Mouse (Mus musculus) kidney, postnatal 0 days (tissue): Measurements from ENCODE around the gene AI837181. TPM values are rescaled to one million over a fixed set of nuclear protein-coding genes. Genes with fewer than 3 reads are reported as not detected.

Experiments used
- ATAC-seq: fragments of 200-750 bp; cut with Nextera tagmentation; replicated peaks from 2 replicates; pipeline ENCODE4 v1.8.0; 2017; ENCODE audit warnings: low read depth, moderate number of reproducible peaks, moderate TSS enrichment, moderate library complexity; ENCODE audit not compliant: low FRiP score
- DNase-seq: peaks from one replicate; pipeline ENCODE4 v3.0.0-alpha.2; 2016; ENCODE audit warnings: low spot score
- H3K27ac ChIP-seq: fragments of 300-500 bp; sonication (generic); 2 replicates; pipeline ENCODE4 v1.5.1; 2014; ENCODE audit warnings: mild to moderate bottlenecking
- H3K27me3 ChIP-seq: fragments of 300-500 bp; sonication (generic); 2 replicates; pipeline ENCODE4 v1.6.1; 2014; ENCODE audit warnings: low read length, mixed read lengths; ENCODE audit not compliant: insufficient read depth
- H3K36me3 ChIP-seq: fragments of 300-500 bp; sonication (generic); 2 replicates; pipeline ENCODE4 v1.6.1; 2014; ENCODE audit warnings: low read length, mixed read lengths; ENCODE audit not compliant: insufficient read depth
- H3K4me1 ChIP-seq: fragments of 300-500 bp; sonication (generic); replicated peaks from 2 replicates; pipeline ENCODE4 v1.6.1; 2014; ENCODE audit warnings: antibody characterized with exemption, low read length, mixed read lengths; ENCODE audit not compliant: insufficient read depth
- H3K4me2 ChIP-seq: fragments of 300-500 bp; sonication (generic); 2 replicates; pipeline ENCODE4 v1.6.1; 2014; ENCODE audit warnings: mild to moderate bottlenecking, low read length, moderate library complexity, mixed read lengths
- H3K4me3 ChIP-seq: fragments of 300-500 bp; sonication (generic); replicated peaks from 2 replicates; pipeline ENCODE4 v1.5.1; 2014; ENCODE audit warnings: low read depth, low read length
- H3K9ac ChIP-seq: fragments of 300-500 bp; sonication (generic); 2 replicates; pipeline ENCODE4 v1.6.1; 2014; ENCODE audit warnings: low read depth, low read length
- H3K9me3 ChIP-seq: fragments of 300-500 bp; sonication (generic); replicated peaks from 2 replicates; pipeline ENCODE4 v1.6.1; 2016; ENCODE audit warnings: low read length, inconsistent platforms, mixed read lengths
- CTCF ChIP-seq: IDR thresholded peaks from 2 replicates; pipeline ENCODE4 v1.5.1; 2016; ENCODE audit warnings: antibody characterized with exemption, low read depth, mild to moderate bottlenecking, moderate library complexity
- WGBS: fragments of 180-500 bp; shearing (Covaris S2); extraction: QIAGEN DNeasy Blood & Tissue Kit; methylation state at CpG from one replicate; pipeline ENCODE4 v1.1.7; 2014; 5-methylcytosine and 5-hydroxymethylcytosine counted together
- polyA plus RNA-seq: library from polyadenylated mRNA; unstranded; fragments of >200 nt; fragmentation: Nextera tagmentation; extraction: Ambion mirVana; gene quantifications from 2 replicates; pipeline ENCODE4 v1.2.1, GENCODE M21; 2015

Gene AI837181
- polyA plus RNA-seq, 1 experiment from 2014 or later, result 55.8 TPM

DNA sequence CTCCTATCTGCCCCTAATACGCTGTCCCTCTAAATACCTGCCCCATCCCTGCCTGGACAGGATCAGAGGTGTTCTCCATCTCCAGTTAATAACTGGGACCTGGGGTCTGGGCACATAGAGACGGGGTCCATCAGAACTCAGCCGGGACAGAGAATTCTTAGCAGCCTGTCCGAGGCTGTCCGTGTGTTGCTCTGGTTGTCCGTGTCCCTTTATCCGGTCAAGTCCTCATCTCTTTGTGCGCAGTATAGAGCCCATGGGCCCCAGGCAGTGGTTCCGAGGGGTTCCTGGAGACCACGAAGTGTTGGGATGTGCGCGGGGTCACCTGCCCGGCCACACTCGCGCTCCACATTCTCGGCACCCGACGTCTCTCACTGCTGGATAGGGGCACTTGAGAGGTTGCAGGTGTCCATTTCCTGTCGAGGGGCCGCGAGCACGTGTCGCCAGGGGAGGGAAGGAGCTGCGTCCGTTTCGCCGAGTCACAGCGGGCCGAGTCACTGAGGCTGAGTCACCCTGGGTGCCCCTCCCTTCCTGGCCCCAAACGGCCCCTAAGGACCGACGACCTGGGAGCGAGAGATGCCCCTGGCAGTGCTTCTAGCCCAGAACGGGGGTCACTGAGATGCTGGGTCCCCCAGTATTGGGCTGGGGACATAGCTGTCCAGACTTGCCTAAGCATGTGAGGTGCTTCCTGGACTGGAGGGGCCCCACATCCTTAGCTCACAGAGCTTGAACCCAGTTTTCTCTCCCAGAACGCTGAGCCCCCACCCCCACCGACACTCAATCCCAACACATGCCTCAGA, 23.6 kb downstream of the AI837181 start:
- H3K4me2 ChIP-seq, result peak overlapping the region; percentile 96
- no peak overlapping the region for H3K27ac ChIP-seq
- no peak overlapping the region for H3K9ac ChIP-seq
- peaks cover 16% of the 10 kb centered on the region for H3K4me1 ChIP-seq
- peak overlapping the region; percentile 58 for H3K4me3 ChIP-seq
- H3K27me3 ChIP-seq, result peaks cover 8% of the 10 kb centered on the region; the same call in 1 of the 2 replicates
- 5% methylated on average over 36 of the region's 36 CpGs for WGBS
- no peak for TF ChIP-seq CTCF
- DNase-seq, result no peak
- ATAC-seq, result no peak
- H3K36me3 ChIP-seq, result no peaks in the 10 kb centered on the region
- no peaks in the 10 kb centered on the region for H3K9me3 ChIP-seq

DNA sequence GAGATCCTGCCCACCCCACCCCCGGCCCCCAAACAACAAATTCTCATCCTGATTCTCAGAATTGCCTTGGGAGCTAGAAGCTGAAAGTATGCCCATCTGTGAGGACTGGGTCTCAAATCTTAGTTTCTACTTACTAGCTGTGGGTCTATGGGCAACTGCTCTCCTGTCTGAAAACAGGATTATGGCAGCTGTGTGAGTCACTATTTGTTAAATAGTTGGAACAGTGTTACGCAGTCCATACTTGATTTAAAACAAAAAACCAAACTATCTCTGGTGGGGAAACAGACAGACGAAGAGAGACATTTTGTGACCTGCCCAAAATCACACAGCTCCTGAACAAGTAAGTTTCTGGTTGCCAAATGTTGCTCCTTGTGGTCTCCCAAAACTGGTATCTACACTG, 24.7 kb downstream of the AI837181 start:
- Histone ChIP-seq H3K36me3 (peaks cover 6% of the 10 kb centered on the region; the same call in 1 of the 2 replicates), H3K9ac (no peak overlapping the region), H3K9me3 (no peaks in the 10 kb centered on the region), H3K4me2 (no peak overlapping the region), H3K4me3 (no peak overlapping the region), H3K27ac (no peak overlapping the region), H3K4me1 (peaks cover 16% of the 10 kb centered on the region), H3K27me3 (peaks cover 8% of the 10 kb centered on the region; the same call in 1 of the 2 replicates)
- WGBS, result 91% methylated on average over 3 of the region's 3 CpGs
- DNase-seq (no peak), ATAC-seq (no peak)
- TF ChIP-seq CTCF, result no peak

DNA sequence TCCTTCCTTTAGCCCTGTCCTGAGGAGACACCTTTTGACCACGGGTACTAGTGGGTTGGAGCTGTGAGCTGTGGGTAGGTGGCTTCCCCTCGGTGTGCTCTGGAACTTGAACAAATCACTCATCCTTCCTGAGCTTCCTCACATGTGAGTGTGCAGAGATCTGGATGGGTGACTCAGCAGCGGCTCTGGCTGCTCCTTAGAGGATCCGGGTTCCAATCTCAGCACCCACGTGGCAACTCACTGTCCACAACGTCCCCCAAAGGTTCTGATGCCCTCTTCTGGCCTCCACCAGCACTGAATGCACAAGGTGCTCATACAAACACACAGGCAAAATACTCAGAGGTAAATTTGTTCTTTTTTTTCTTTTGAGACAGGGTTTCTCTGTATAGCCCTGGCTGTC, 26.8 kb downstream of the AI837181 start:
- Histone ChIP-seq H3K4me3 (no peak overlapping the region), H3K9me3 (no peaks in the 10 kb centered on the region), H3K36me3 (peaks cover 7% of the 10 kb centered on the region; the same call in 1 of the 2 replicates), H3K4me1 (peaks cover 22% of the 10 kb centered on the region), H3K9ac (no peak overlapping the region), H3K27ac (no peak overlapping the region), H3K4me2 (no peak overlapping the region), H3K27me3 (peaks cover 8% of the 10 kb centered on the region; the same call in 1 of the 2 replicates)
- ATAC-seq, result no peak
- TF ChIP-seq CTCF, result 0 out of 2 replicates have a peak, but pooled peaks have one; percentile 1
- WGBS, result 82% methylated on average over 6 of the region's 6 CpGs
- DNase-seq, result no peak

- peaks cover 12% of the 10 kb centered on the region for H3K4me1 ChIP-seq
- no peak overlapping the region; the same call in 1 of the 2 replicates for H3K9ac ChIP-seq
- ATAC-seq, result no peak
- no peaks in the 10 kb centered on the region for H3K27me3 ChIP-seq
- DNase-seq, result no peak
- TF ChIP-seq CTCF, result no peak
- H3K36me3 ChIP-seq, result peaks cover 7% of the 10 kb centered on the region; the same call in 1 of the 2 replicates
- 62% methylated on average over 12 of the region's 12 CpGs for WGBS
- H3K9me3 ChIP-seq, result no peaks in the 10 kb centered on the region
- no peak overlapping the region for H3K27ac ChIP-seq
- H3K4me2 ChIP-seq, result peak overlapping the region; percentile 97
- H3K4me3 ChIP-seq, result peak overlapping the region; percentile 81
Observed at GRCm38 (mm10) chr19:5455037-5455436, 30.1 kb downstream of the AI837181 start.

GRCm38 (mm10) chr19:5455568-5455967, 30.6 kb downstream of the AI837181 start:
- no peak for TF ChIP-seq CTCF
- peak overlapping the region; percentile 97 for H3K4me2 ChIP-seq
- H3K4me3 ChIP-seq, result peak overlapping the region; percentile 81
- ATAC-seq, result no peak
- H3K27me3 ChIP-seq, result no peaks in the 10 kb centered on the region
- 0 out of 2 replicates have a peak overlapping the region, but pooled peaks have one; percentile 3 for H3K27ac ChIP-seq
- peak overlapping the region; percentile 78 for H3K9ac ChIP-seq
- 54% methylated on average over 8 of the region's 8 CpGs for WGBS
- H3K9me3 ChIP-seq, result no peaks in the 10 kb centered on the region
- no peak for DNase-seq
- H3K36me3 ChIP-seq, result peaks cover 7% of the 10 kb centered on the region; the same call in 1 of the 2 replicates
- H3K4me1 ChIP-seq, result peaks cover 12% of the 10 kb centered on the region

- DNase-seq, result peak; percentile 51
- H3K4me3 ChIP-seq, result peak overlapping the region; percentile 81
- TF ChIP-seq CTCF, result no peak
- H3K36me3 ChIP-seq, result peaks cover 7% of the 10 kb centered on the region; the same call in 1 of the 2 replicates
- under 1% methylated on average over 26 of the region's 26 CpGs for WGBS
- peaks cover 17% of the 10 kb centered on the region for H3K4me1 ChIP-seq
- H3K27ac ChIP-seq, result peak overlapping the region; percentile 98
- no peaks in the 10 kb centered on the region for H3K9me3 ChIP-seq
- H3K9ac ChIP-seq, result peak overlapping the region; percentile 78
- peak overlapping the region; percentile 97 for H3K4me2 ChIP-seq
- H3K27me3 ChIP-seq, result no peaks in the 10 kb centered on the region
- ATAC-seq, result no peak
Observed at GRCm38 (mm10) chr19:5456241-5456921, 31.4 kb downstream of the AI837181 start.
